Mouse (Mus musculus) erythroblast, embryonic 14.5 days (primary cell): ENCODE measurements around the gene Eno4.

Experiments used
- GATA1 ChIP-seq: IDR thresholded peaks from 2 replicates; pipeline ENCODE4 v1.6.1; 2012; ENCODE audit warnings: low read length, inconsistent platforms, mixed read lengths
- TAL1 ChIP-seq: IDR thresholded peaks from 3 replicates; pipeline ENCODE4 v1.6.1; 2012; ENCODE audit warnings: low read length, inconsistent platforms, mixed read lengths

- TF ChIP-seq TAL1 (no peak), GATA1 (no peak)
Observed at GRCm38 (mm10) chr19:58903079-58903898, 39.9 kb upstream of the Eno4 start.
